Mouse (Mus musculus) CD4-positive, CD25-positive, alpha-beta regulatory T cell, adult 4 months (primary cell): ENCODE data around the gene Gng3. TPM values are rescaled to one million over a fixed set of nuclear protein-coding genes. Genes with fewer than 3 reads are reported as not detected.
A peak's percentile ranks its signal among the peaks of the same experiment; 100 is the strongest.
"Not testable (repeated sequence)": the region's sequence is repeated elsewhere in the genome, so short reads cannot be mapped to it uniquely, and the experiment has no call there.

Experiments used
- ATAC-seq: one replicate; pipeline ENCODE4 v1.8.0; 2017
- polyA plus RNA-seq, 2 experiments: library from polyadenylated mRNA; unstranded; fragments of 100-300 nt; shearing (Covaris generic); gene quantifications; one replicate each; pipeline ENCODE4 v1.2.1; 2017

The Gng3 gene
- 1 to 10 TPM in 1 of 2 experiments, under 1 TPM in 1; 0.91 to 1.4 TPM for polyA plus RNA-seq

- no peak for ATAC-seq
These were observed at the start of gene Gng3 for GRCm38 (mm10) chr19:8839103-8839907. TSS of gene Gng3 (minus strand) at chr19:8839194.

DNA sequence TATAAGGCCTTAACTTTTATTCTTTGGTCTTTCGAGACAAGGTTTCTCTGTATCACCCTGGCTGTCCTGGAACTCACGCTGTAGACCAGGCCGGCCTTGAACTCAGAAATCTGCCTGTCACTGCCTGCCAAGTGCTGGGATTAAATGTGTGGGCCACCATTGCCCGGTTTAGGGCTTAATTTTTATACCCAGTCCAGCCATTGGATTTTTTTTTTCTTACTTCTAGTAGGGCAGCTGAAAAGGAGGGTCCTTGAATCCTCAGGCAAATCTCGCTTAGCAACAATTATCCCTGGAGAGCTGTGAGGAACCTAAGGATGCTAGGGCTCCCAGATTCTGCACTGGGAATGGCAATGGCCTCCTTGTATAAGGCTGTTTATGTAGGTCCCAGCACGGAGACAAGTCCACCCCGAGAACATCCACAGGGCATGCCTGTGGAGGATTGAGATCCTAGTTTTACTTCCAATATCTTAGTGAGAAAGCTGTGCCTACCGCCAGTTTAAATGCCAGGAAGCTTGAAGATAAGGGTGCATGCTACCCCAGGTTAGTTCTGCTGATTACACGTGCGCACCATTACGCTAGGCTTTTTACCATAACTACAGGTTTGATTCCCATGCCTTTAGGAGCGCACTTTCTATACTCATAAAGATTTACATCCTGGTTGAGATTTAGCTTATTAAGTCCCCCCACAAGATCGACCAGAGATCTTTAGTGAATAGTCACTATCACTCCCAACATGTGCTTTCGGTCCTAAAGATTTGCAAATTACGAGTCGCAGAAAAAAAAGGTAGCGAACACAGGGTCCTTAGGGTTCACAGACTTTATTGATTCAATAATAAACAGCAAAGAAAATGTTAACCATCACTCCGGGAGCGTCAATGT is 48.8 kb upstream of the Gng3 start:
- no peak for ATAC-seq

DNA sequence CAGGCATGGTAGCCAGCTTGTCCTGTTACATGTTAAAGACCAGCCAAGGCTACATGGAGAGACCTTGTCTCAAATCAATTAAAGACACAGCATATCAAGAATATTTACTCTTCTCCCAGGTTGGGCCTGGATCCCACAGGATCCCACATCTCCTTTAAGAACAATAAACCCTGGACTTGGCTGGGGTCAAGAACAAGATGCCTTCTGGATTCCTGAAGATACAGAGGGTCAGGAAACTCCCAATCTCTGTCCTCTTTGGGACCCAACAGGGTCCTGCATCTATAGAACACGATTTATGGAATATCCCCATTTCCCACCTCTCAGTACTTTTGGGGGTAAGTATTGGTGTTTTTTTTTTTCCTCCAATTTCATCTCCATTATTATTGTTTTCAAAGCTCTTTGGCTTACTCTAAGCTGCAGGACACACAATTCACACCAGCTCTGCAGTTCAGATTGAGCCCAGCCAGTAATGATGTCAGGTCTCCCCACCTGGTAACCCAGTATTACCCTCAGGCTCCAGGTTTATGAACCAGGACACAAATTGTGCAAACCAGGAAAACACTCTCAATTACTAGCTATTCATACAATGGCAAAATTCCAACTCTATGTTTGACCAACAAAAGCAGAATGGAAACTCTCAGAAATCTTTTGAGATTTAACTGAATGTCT is 48.1 kb upstream of the Gng3 start:
- no peak for ATAC-seq

DNA sequence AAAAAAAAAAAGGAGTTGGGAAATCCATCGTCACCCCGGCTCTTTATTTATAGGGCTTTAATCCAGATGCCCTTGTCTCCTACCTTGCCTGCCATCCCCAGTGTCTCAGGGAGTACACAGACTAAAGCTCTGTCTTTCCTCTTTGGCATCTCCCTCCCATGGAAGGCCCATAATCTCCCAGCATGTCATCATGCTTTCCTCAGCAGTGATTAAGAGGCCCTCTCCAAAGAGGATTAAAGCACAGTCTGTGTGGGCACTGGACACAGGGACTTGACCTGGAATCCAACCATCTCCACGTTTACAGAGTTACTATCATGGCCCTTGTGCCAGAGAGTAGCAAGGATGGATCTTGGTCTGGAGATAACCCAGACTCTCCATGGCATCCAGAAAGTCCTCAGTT is 44.6 kb upstream of the Gng3 start, which contains the start of the genes Lbhd1 and Gm49403:
TSS of gene Lbhd1 (plus strand) at position 117 of the 400 bp plus-strand sequence.
TSS of gene Gm49403 (plus strand) at position 315 of the 400 bp plus-strand sequence.
- no peak for ATAC-seq

- ATAC-seq: peak; percentile 51
These were observed 42.0 kb upstream of the Gng3 start for GRCm38 (mm10) chr19:8881034-8881392.

DNA sequence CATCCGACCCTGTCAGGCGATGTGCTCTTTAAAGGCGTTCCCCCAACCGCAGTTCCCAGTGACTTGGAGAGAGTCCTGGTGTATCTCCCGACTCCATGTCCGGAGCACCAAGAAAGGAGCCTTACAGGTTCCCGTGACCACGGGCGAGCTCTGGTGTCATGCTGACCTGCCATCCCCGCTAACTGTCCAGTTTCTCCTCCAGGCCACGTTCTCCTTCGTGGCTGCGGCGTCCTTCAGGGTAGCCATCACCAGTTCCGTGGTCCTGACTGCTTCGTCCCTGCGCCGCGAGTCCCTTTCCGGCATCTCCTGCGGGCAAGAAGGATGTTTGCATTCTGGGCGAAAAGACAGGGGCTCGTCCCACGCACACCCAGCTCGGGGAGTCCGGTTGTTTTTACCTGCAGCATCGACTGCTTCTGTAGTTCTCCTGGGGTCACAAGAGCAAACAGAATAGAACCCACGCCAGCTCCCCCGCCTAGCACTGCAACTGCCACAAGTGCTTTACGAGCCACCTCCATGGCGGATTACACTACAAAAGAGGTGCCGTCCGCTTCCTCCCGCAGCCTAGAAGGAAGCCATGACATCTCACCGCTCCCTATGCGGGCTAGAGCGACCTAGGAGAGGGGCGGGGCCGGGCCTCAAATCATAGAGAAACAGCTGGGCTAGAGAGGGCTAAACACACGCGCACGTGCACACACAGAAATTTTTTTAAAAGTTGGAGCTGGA is 41.5 kb upstream of the Gng3 start, which contains the start of gene Uqcc3:
TSS of gene Uqcc3 (minus strand) at position 613 of the 723 bp plus-strand sequence.
- peak; percentile 99 for ATAC-seq

DNA sequence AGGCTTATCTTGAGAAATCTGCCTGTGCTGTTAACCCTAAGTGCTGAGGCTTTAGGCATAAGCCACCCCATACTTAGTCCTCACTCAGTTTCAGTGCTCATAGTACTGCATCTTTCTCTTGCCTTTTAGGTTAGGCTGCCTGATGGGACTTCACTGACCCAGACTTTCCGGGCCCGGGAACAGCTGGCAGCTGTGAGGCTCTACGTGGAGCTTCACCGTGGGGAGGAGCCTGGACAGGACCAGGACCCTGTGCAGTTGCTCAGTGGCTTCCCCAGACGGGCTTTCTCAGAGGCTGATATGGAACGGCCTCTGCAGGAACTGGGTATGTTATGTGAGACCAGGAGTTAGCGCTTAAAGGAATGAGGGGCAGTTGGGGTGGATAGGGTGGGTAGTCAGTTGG is 36.0 kb upstream of the Gng3 start:
- no peak for ATAC-seq

- ATAC-seq: no peak
These were observed 33.4 kb upstream of the Gng3 start for GRCm38 (mm10) chr19:8872266-8872840.

GRCm38 (mm10) chr19:8871267-8872186 is 32.5 kb upstream of the Gng3 start, which contains the start of gene Ubxn1:
TSS of gene Ubxn1 (plus strand) at chr19:8871496.
- ATAC-seq: peak; percentile 94

DNA sequence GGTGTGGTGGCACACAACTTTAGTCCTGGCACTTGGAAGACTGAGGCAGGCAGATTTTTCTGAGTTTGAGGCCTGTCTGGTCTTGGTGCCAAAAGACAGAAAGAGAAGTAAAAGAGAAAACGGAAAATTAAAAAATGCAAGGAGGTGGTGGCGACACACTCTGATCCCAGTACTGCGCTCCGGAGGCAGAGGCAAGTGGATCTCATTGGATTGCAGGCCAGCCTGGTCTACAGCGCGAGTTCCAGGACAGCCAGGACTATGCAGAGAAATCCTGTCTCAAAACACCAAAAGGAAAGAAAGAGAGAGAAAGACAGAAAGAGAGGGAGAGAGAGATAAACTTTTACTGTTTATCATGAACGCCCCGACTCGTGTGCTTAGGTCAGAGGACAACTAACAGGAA is 31.8 kb upstream of the Gng3 start:
- peak; percentile 14 for ATAC-seq

GRCm38 (mm10) chr19:8870381-8870780 is 31.4 kb upstream of the Gng3 start:
- ATAC-seq: not testable (repeated sequence)

DNA sequence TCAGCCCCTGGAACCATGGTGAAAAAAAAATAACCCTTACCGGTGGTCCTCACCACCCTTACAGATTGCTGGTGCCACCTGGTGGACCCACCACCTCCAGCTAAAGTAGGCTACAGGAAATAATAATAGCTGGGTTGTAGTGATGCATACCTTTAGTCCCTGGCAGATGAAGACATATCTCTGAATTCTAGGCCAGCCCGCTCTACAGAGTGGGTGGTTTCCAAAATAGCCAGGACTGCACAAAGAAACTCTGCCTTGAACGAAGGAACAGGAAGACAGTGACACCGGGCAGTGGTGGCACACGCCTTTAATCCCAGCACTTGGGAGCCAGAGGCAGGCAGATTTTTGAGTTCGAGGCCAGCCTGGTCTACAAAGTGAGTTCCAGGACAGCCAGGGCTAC is 25.3 kb upstream of the Gng3 start:
- ATAC-seq: no peak

- no peak for ATAC-seq
These were observed 20.0 kb upstream of the Gng3 start for GRCm38 (mm10) chr19:8859018-8859417.

DNA sequence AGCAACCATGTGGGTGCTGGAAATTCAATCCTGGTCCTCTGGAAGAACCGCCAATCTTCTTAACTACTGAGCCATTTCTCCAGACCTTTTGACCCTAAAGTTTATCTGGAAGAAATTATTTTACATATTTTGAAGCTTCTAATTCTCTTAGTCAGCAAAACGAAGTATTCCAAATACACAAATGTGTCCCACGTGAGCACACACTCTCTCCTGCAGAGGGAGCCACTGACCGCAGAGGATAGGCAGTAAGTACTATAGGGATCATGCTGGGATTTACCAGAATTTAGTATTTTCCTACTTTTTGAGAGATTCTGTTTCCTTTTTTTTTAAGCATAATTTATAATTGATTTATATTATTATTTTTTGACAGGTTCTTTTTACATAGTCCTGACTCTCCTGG is 18.7 kb upstream of the Gng3 start:
- ATAC-seq: no peak

DNA sequence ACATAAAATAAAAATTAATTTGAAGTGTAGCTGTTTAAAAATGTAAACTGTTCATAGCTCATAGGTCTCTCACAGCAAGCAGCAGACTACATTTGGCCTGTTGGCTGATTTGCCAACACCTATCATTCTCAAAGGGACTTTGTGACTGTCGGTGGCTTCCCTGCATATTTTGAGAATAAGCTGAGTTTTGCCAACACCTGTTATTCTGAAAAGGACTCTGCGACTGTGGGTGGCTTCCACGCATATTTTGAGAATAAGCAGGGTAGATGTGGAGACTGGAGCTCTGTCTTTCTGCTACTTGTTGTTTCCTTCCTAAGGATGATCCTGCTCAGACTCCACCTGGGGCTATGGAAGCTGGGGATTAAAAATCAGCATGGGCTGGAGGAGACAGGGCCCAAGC is 14.1 kb upstream of the Gng3 start:
- ATAC-seq: no peak

DNA sequence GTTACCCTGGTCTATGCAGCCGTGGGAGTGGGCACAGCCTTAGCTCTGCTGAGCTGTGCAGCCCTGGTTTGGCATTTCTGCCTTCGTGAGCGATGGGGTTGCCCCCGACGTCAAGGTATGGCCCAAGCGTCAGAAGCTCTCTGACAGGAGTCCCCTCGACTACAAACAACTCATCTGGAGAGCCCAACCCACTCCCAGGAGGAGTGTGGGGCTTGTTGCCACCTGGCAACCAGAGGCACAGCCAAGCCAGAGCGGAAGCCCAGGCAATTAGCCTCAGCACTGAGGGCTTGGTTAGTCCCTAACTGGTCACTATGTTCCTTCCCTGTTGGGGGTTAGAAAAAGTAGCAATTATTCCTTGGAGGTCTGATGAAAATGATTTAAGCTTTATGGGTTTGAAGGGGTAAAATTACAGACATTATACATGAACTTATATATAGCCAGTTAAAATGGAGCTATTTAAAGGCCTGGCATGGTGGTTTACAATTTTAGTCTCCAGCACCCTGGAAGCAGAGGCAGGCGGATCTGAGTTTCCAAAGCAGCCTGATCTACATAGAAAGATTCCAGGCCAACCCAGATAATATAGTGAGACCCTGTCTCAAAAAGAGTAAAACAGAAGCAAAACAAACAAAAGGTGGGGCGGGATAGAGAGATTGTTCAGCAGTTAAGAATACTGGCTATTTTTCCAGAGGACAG is 13.4 kb upstream of the Gng3 start:
- ATAC-seq: no peak

DNA sequence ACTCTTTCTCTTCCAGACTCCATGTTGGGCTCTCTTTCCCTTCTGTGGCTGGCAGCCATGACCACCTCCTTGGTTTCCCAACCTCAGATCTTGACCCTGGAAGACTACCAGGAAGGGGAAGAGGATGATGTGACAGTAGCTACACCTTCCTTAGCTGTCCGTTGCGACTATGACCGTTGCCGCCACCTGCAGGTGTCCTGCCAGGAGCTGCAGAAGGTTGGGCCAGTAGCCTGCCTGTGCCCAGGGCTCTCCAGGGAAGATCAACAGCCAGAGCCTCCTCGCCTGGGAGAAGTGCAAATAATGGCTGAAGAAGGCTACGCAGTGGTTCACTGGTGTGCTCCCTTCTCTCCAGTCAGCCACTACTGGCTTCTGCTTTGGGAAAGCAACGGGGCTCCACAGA is 12.6 kb upstream of the Gng3 start:
- ATAC-seq: no peak

DNA sequence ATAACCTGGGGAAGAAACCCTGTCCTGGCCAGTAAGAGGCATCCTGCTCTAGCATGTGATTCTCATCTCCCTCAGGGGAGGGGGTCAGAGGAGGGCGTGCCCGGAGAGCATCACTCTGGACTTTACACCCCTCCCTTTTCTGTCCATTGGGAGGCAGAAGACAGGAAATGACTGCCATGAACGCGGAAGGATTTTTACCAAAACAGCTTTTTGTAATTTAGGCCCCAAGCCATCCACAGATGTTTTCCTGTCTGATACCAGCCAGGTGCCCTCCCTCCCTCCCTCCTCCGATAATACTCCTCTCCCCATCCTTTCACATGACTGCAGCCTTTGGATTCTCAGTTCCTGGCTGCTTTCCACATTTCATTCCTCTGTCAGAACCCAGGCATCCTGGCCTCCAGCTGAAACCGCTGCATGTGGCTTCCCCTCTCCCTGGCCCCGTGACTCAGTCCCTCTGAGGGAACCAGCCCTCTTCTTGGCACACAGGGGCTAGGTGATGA is 11.5 kb upstream of the Gng3 start, which contains the start of gene Lrrn4cl:
TSS of gene Lrrn4cl (plus strand) at position 367 of the 500 bp plus-strand sequence.
- ATAC-seq: no peak

- no peak for ATAC-seq
These were observed 9.4 kb upstream of the Gng3 start for GRCm38 (mm10) chr19:8848356-8848755.
